Mouse (Mus musculus) heart, adult 2 months (tissue): ENCODE measurements at regions not wholly inside any gene's neighbourhood (a gene's known extent, or its start where the extent isn't known, plus 50 kb on each side); places are given as distances from the start of the nearest gene placed in this dataset.

Source experiments
- DNase-seq, 2 experiments: peaks; one replicate each; pipeline ENCODE4 v3.0.0; 2021
- H3K27ac ChIP-seq: fragments of 200-600 bp; 2 replicates; pipeline ENCODE4 v1.8.1; 2022
- H3K27me3 ChIP-seq: fragments of 200-500 bp; 2 replicates; pipeline ENCODE4 v1.6.1; 2012; ENCODE audit warnings: mild to moderate bottlenecking, low read length, inconsistent platforms, mixed read lengths; ENCODE audit not compliant: control insufficient read depth, insufficient read depth
- H3K36me3 ChIP-seq: fragments of 200-500 bp; 2 replicates; pipeline ENCODE4 v1.6.1; 2012; ENCODE audit warnings: low read length, inconsistent platforms; ENCODE audit not compliant: control insufficient read depth, insufficient read depth
- H3K4me1 ChIP-seq: fragments of 200-500 bp; 2 replicates; pipeline ENCODE4 v1.6.1; 2011; ENCODE audit warnings: low read length; ENCODE audit not compliant: control insufficient read depth, insufficient read depth
- H3K4me3 ChIP-seq: fragments of 200-600 bp; 2 replicates; pipeline ENCODE4 v1.8.1; 2022
- H3K79me2 ChIP-seq: fragments of 200-500 bp; replicated peaks from 2 replicates; pipeline ENCODE4 v1.6.1; 2012; ENCODE audit warnings: mild to moderate bottlenecking, inconsistent platforms, low read length, moderate library complexity, mixed read lengths; ENCODE audit not compliant: control insufficient read depth, insufficient read depth
- H3K9ac ChIP-seq: fragments of 200-500 bp; 2 replicates; pipeline ENCODE4 v1.6.1; 2012; ENCODE audit warnings: low read depth, mild to moderate bottlenecking, control low read depth, inconsistent platforms, low read length, mixed read lengths
- CTCF ChIP-seq: fragments of 200-600 bp; IDR thresholded peaks from 2 replicates; pipeline ENCODE4 v1.8.1; 2022; ENCODE audit warnings: antibody characterized with exemption, mild to moderate bottlenecking, moderate library complexity
- EP300 ChIP-seq: fragments of 200-500 bp; IDR thresholded peaks from 2 replicates; pipeline ENCODE4 v1.6.1; 2011; ENCODE audit warnings: low read depth, low read length, control low read depth; ENCODE audit not compliant: insufficient read depth
- POLR2A ChIP-seq: fragments of 200-500 bp; IDR thresholded peaks from 2 replicates; pipeline ENCODE4 v1.6.1; 2011; ENCODE audit warnings: mild to moderate bottlenecking, low read depth, low read length, control low read depth; ENCODE audit not compliant: insufficient read depth
- WGBS: fragments of 180-500 bp; shearing (Covaris S2); methylation state at CpG from one replicate; pipeline ENCODE4 v1.1.7; 2018; 5-methylcytosine and 5-hydroxymethylcytosine counted together
- intact Hi-C: fragments of 180-260 bp; cut with DNase I; formaldehyde crosslinking; loops from one replicate; pipeline ENCODE4 v1.15.1; 2025

GRCm38 (mm10) chr15:96867701-96868100 lies 168.2 kb upstream of the Slc38a2 start:
- no peaks in the 10 kb centered on the region for H3K4me1 ChIP-seq
- H3K9ac ChIP-seq, result no peak overlapping the region
- H3K79me2 ChIP-seq, result no peaks in the 10 kb centered on the region
- no peaks in the 10 kb centered on the region for H3K27me3 ChIP-seq
- no peak overlapping the region for H3K4me3 ChIP-seq
- DNase-seq, result no peak
- H3K36me3 ChIP-seq, result no peaks in the 10 kb centered on the region
- TF ChIP-seq EP300 (no peak), POLR2A (no peak), CTCF (no peak)
- H3K27ac ChIP-seq, result no peak overlapping the region
- intact Hi-C loops, result no loop called here
- WGBS, result 76% methylated on average over 7 of the region's 7 CpGs

DNA sequence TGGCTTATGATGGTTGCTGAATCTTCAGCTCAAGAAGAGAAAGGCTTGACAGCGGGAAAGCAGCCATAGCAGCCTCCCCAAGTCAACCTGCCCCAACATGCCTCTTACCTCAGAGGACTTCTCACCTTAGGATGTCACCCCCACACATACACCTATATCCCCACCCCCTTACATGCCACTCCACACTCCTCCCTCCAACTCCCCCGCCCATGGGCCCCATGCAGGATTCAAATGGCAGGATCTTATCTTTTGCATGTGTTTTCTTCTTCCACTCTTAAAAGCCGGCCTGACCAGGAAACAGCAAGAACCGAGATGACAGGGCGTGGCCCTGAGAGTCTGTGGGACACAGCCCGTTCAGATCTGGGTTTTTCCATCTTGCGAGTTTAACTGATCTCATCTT lies 166.4 kb upstream of the Slc38a2 start:
- TF ChIP-seq EP300, result no peak
- TF ChIP-seq POLR2A, result no peak
- TF ChIP-seq CTCF, result no peak
- H3K4me1 ChIP-seq, result no peaks in the 10 kb centered on the region
- H3K27me3 ChIP-seq, result no peaks in the 10 kb centered on the region
- no peaks in the 10 kb centered on the region for H3K79me2 ChIP-seq
- H3K9ac ChIP-seq, result no peak overlapping the region
- no peak for DNase-seq
- no peak overlapping the region for H3K4me3 ChIP-seq
- no peak overlapping the region for H3K27ac ChIP-seq
- 74% methylated on average over 7 of the region's 7 CpGs for WGBS
- intact Hi-C loops, result no loop called here
- no peaks in the 10 kb centered on the region for H3K36me3 ChIP-seq

GRCm38 (mm10) chr15:96857709-96858108 lies 158.2 kb upstream of the Slc38a2 start:
- no peak for DNase-seq
- H3K9ac ChIP-seq, result no peak overlapping the region
- intact Hi-C loops, result no loop called here
- H3K4me3 ChIP-seq, result no peak overlapping the region
- H3K79me2 ChIP-seq, result no peaks in the 10 kb centered on the region
- 23% methylated on average over 3 of the region's 3 CpGs for WGBS
- no peak overlapping the region; the same call in 1 of the 2 replicates for H3K27ac ChIP-seq
- H3K27me3 ChIP-seq, result no peaks in the 10 kb centered on the region
- no peaks in the 10 kb centered on the region for H3K36me3 ChIP-seq
- peaks cover 5% of the 10 kb centered on the region for H3K4me1 ChIP-seq
- TF ChIP-seq CTCF, result no peak
- TF ChIP-seq POLR2A, result no peak
- no peak for TF ChIP-seq EP300

DNA sequence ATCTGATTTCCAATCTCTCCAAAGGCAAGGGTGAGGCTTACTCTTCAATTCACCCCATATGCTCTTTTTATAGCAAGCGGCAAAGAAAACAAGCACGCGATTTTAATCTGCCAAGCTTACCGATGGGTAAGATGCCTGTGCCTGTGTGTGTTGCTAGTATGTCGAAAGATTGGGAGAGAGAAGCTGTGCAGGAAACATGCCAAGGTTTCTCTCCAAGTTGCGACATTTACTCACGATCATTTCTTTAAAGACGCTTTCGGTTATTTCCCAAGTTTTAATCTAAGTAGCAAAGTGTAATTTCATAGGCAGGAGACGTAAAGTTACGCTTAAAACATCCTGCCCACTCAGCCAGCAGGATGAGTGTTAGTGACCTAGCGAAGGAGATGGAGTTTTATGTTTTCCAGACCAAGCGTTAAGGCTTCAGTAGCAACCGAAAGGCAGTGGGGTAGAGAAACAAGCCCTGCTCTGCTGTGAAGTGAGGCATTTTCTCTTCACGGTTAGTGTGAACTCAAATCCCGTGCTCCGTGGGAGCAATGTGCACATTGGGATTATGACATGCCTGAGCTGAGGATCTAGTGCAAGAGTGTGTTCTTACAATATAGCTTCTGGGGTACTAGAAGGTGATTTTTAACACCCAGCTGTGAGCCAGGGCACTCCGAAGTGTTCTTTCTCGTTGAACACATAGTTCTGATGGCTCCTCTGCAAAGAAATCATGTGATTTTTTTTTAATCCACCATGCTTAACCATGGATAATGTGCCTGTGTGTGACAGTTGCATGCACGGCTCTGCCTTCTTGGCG lies 152.6 kb upstream of the Slc38a2 start:
- no peak for DNase-seq
- TF ChIP-seq CTCF (no peak), POLR2A (no peak), EP300 (no peak)
- Histone ChIP-seq H3K36me3 (no peaks in the 10 kb centered on the region), H3K27ac (no peak overlapping the region), H3K4me3 (no peak overlapping the region), H3K79me2 (no peaks in the 10 kb centered on the region), H3K9ac (no peak overlapping the region), H3K27me3 (no peaks in the 10 kb centered on the region), H3K4me1 (no peaks in the 10 kb centered on the region)
- intact Hi-C loops, result no loop called here
- WGBS, result 83% methylated on average over 21 of the region's 21 CpGs

DNA sequence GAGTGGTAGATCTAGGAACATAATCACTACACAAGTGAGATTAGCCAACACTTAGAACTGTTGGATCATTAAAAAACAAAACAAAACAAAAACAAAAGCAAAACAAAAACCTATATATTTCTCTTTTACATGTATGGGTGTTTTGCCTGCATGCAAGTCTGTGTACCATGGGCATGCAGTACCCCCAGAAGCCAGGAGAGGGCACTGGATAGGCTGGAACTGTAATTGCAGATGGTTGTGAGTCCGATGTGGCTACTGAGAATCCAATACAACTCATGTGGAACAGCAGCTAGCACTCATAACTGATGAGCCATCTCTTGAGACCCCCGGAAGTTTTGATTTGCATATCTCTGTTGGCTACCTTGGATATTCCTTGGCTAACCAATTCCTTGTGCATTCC lies 148.6 kb upstream of the Slc38a2 start:
- H3K27ac ChIP-seq, result no peak overlapping the region
- no peaks in the 10 kb centered on the region for H3K79me2 ChIP-seq
- no peak for DNase-seq
- H3K4me1 ChIP-seq, result peaks cover 2% of the 10 kb centered on the region
- H3K27me3 ChIP-seq, result no peaks in the 10 kb centered on the region
- intact Hi-C loops, result no loop called here
- no peaks in the 10 kb centered on the region for H3K36me3 ChIP-seq
- 89% methylated on average over 2 of the region's 2 CpGs for WGBS
- TF ChIP-seq EP300 (no peak), CTCF (peak; percentile 65)
- H3K4me3 ChIP-seq, result no peak overlapping the region
- H3K9ac ChIP-seq, result no peak overlapping the region

DNA sequence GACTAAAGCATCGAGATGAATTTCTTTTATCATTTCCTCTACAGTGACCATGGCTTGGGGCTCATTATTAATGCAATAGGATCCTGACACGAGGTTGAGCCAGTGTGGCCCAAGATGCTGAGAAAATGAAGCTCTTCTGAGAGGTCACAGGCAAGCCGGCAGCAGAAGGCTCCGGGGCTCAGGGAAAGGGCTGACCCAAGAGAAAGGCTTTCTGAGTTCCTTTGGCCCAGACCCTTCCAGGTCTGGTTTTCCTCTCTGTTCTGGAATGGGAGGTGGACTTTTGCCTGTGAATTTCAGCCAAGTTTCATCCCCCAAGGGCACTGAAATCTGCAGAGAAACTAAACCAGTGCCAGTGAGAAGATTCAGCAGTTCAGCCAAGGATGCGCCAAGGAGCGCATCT lies 145.7 kb upstream of the Slc38a2 start:
- 79% methylated on average over 6 of the region's 6 CpGs for WGBS
- intact Hi-C loops, result no loop called here
- TF ChIP-seq EP300 (no peak), POLR2A (no peak), CTCF (no peak)
- Histone ChIP-seq H3K4me3 (no peak overlapping the region), H3K27me3 (no peaks in the 10 kb centered on the region), H3K27ac (no peak overlapping the region; the same call in 1 of the 2 replicates), H3K9ac (no peak overlapping the region), H3K36me3 (no peaks in the 10 kb centered on the region), H3K4me1 (peaks cover 2% of the 10 kb centered on the region), H3K79me2 (no peaks in the 10 kb centered on the region)
- peak in 1 of 2 experiments; percentile 27 for DNase-seq
